Mouse (Mus musculus) left cerebral cortex, adult 6 months (tissue): Measurements from ENCODE around the gene Klk14. TPM values are rescaled to one million over a fixed set of nuclear protein-coding genes. Genes with fewer than 3 reads are reported as not detected.

Experiments
- long read RNA-seq, 2 experiments: library from polyadenylated mRNA; unstranded; transcript quantifications; one replicate each; pipeline ENCODE4 v2.0.0; 2019 to 2020
- polyA plus RNA-seq: library from polyadenylated mRNA; unstranded; fragments of <200 nt; fragmentation: Nextera tagmentation; gene quantifications from 2 replicates; pipeline ENCODE4 v1.2.3, GENCODE M21; 2021

Gene Klk14
- not detected in 2 replicates for polyA plus RNA-seq
- long read RNA-seq, experiment 1, result 0 reads
- long read RNA-seq, experiment 2, result 0 reads

DNA sequence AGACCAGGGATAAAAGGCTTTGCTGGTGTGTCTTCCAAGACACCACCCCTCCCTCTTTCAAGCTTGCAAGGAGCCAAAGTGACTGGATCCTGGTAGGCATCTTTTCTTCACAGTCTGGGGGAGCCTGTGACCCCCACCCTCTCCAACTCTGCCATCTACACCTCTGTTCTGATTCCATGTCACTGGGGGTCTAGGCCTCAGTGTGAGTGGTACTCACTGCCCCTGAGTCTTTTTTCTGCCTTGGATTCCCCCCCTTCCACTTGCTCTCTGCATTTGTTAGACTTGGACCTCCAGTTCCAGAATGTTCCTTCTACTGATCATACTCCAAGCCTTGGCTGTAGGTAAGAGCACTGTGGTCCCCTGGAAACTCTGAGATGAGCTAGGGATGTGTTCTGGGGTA, at the start of gene Klk14:
Gene Klk14 (plus strand): TSS at position 301 of the 400 bp plus-strand sequence.

DNA sequence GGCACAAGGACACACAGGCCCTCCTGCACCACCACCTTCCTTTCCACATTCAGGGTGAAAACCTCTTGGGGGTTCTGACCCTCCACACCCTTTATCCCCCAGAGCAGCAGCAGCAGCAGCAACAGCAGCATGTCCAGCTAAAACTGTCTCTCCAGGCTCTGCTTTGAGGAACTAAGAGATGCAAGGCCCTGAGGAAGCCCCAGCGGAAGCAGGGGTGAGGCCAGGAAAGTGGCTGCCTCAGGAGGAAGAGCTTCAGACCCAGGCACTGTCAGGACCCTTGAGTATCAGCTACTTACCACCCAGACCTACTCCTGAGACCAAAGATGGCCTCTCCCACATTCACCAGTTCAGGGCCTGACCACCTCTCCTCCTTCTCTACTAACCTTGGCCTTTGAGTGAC, 30.2 kb upstream of the Klk14 start, which contains the start of gene Siglece:
Gene Siglece (minus strand): TSS at position 160 of the 400 bp plus-strand sequence.

DNA sequence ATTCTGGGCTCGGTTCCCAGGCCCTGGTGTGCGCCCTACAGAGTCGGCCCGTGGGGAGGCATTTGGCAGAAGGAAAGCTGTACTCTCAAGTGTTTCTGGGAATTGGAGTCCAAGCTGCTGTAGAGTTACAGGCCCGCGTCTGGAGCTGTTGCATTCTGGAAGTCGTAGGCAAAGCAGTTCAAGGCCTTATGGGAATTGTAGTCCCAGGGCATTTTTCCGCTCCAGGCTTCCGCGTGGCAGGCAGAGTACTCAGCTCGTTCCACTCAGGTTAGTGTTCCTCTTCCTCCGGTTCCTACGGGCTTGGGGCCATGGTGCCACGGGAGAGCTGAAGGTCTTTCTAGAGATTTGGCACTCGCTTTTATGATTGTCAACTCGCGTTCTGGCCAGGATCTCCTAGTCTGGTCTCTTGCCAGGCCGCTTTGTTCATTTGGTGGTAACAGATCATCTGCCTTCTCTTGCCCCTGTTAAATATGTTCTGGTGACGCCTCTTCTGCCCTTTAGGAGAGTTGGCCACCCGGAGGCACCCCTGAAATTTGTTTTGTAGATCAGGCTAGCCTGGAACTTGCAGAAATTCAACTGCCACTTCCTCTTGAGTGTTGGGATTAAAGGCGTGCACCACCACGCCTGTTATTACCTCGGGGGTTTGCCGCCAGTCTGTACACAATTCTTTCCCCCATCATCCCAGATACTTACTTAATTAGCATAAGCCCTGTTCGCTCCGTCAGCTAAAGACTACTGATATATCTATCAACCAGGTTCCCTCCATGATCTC, 18.2 kb upstream of the Klk14 start, which contains the start of gene Ctu1:
Gene Ctu1 (plus strand): TSS at position 208 of the 772 bp plus-strand sequence.

DNA sequence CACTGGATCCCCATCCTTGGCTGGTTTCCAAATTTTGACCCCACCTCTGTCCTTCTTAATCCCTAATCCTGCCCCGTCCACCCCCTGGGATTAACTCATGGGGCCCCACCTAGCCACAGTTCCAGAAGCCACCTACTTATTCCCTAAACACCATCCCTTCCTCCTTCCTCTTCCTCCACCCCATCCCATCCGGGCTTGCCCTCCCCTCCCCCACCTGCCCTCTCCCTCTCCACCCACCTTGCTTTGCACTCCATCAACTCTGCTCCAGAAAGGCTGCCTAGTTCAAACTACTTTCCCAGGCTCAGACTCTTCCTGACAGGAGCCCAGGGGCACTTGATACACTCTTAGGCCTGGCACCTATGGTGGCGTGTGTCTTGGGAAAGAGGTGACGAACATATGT, 22.0 kb downstream of the Klk14 start, which contains the start of gene Klk13:
Gene Klk13 (plus strand): TSS at position 301 of the 400 bp plus-strand sequence.

Other genes with a start within 250 kb of the Klk14 start
- not detected in 2 replicates for gene Cldnd2, start 249.6 kb upstream of the Klk14 start, polyA plus RNA-seq
- 180 and 198 TPM in 2 replicates for gene Etfb, start 246.3 kb upstream of the Klk14 start, polyA plus RNA-seq
- gene Gm45233, start 246.3 kb upstream of the Klk14 start, polyA plus RNA-seq, result 0.69 TPM in 1 of 2 replicates, not detected in the other
- 1.1 and 2.6 TPM in 2 replicates for gene Vsig10l, start 227.3 kb upstream of the Klk14 start, polyA plus RNA-seq
- gene Iglon5, start 200.3 kb upstream of the Klk14 start, polyA plus RNA-seq, result 1.9 and 3.0 TPM in 2 replicates
- not detected in 2 replicates for gene 4931406B18Rik, start 184.5 kb upstream of the Klk14 start, polyA plus RNA-seq
- 4.9 and 5.2 TPM in 2 replicates for gene Cd33, start 146.0 kb upstream of the Klk14 start, polyA plus RNA-seq
- 1.2 and 1.6 TPM in 2 replicates for gene Zfp658, start 128.2 kb upstream of the Klk14 start, polyA plus RNA-seq
- 5.4 and 5.5 TPM in 2 replicates for gene Zfp719, start 110.8 kb upstream of the Klk14 start, polyA plus RNA-seq
- gene Zfp819, start 83.2 kb upstream of the Klk14 start, polyA plus RNA-seq, result not detected in 2 replicates
- not detected in 2 replicates for gene Ceacam18, start 55.7 kb upstream of the Klk14 start, polyA plus RNA-seq
- 0.54 and 0.59 TPM in 2 replicates for gene Siglece, start 30.3 kb upstream of the Klk14 start, polyA plus RNA-seq
- 5.3 and 6.3 TPM in 2 replicates for gene Ctu1, start 18.4 kb upstream of the Klk14 start, polyA plus RNA-seq
- gene Klk13, start 22.1 kb downstream of the Klk14 start, polyA plus RNA-seq, result not detected in 2 replicates
- not detected in 2 replicates for gene Klk12, start 78.5 kb downstream of the Klk14 start, polyA plus RNA-seq
- gene Klk11, start 84.2 kb downstream of the Klk14 start, polyA plus RNA-seq, result not detected in 2 replicates
- gene Klk10, start 90.6 kb downstream of the Klk14 start, polyA plus RNA-seq, result 0.15 and 0.34 TPM in 2 replicates
- gene Klk9, start 101.5 kb downstream of the Klk14 start, polyA plus RNA-seq, result not detected in 2 replicates
- 9.7 and 10.3 TPM in 2 replicates for gene Klk8, start 107.2 kb downstream of the Klk14 start, polyA plus RNA-seq
- not detected in 2 replicates for gene Klk7, start 120.9 kb downstream of the Klk14 start, polyA plus RNA-seq
- 7.3 and 12.8 TPM in 2 replicates for gene Klk6, start 134.1 kb downstream of the Klk14 start, polyA plus RNA-seq
- gene Klk5, start 151.6 kb downstream of the Klk14 start, polyA plus RNA-seq, result not detected in 2 replicates
- gene Klk4, start 190.7 kb downstream of the Klk14 start, polyA plus RNA-seq, result not detected in 2 replicates
- not detected in 2 replicates for gene Klk15, start 243.3 kb downstream of the Klk14 start, polyA plus RNA-seq